11 mouse cellular contexts compared by ENCODE assay signal in the genomic region with DNA sequence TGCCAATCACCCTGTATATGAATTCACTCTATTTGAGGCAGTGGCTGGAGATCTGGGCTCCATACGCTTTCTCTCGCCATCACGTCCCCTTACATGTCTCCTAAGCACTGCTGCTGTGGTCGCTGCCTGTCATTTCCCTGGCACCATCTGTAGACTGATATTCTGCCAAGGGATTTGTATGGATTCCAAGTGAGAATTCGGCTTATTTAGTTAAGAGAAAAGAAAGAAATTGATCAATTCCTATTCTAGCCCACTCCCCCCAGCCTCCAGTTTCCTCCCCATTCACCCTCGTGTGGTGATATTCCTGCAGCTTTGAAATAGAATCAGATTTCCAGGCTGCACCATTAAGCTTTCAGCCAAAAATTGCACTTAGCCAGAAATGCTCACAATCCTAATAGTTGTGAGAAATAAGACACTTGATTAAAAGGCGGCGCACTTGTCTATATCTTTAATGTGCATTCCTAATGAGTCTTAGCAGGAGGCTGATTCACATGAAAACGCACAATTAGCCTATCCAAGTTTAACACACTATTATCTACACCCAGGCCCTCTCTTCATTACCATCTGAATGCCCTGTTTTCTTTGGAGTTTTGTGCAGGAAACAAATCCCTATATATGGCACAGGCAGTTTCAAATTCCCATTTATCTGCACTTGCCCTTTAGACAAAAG.
DNase-seq lines count a peak whose midpoint lies in the region; ATAC-seq and TF ChIP-seq lines count a peak whose summit lies in the region.
"Had no signal": no experiment of that assay in that cellular context is flagged by ENCODE, and none has a peak within 500 bp of the region (broad histone marks: within the 10 kb centered on the region; RNA-seq: fewer than 3 reads in every experiment).

No protein-coding gene starts in this region.

- H3K4me1 ChIP-seq in hindbrain, embryonic 14.5 days (replicated peaks; ENCODE audit: control insufficient read depth, insufficient read depth, low read length) = no peaks in the 10 kb centered on the region; the same call in 1 of the 2 replicates
- peaks cover 14% of the 10 kb centered on the region for H3K4me1 ChIP-seq in midbrain, embryonic 11.5 days (ENCODE audit: control insufficient read depth, insufficient read depth, low read length)
- no peaks in the 10 kb centered on the region for H3K4me1 ChIP-seq in lung, postnatal 0 days (ENCODE audit: insufficient read depth, low read depth, low read length)

- no peaks in the 10 kb centered on the region for H3K9me3 ChIP-seq in hindbrain, embryonic 14.5 days (ENCODE audit: control insufficient read depth, low read length)
- H3K9me3 ChIP-seq in midbrain, embryonic 11.5 days (ENCODE audit: control insufficient read depth, low read length) = no peaks in the 10 kb centered on the region
- no peaks in the 10 kb centered on the region for H3K9me3 ChIP-seq in lung, postnatal 0 days (ENCODE audit: low read length)

- H3K36me3 ChIP-seq in hindbrain, embryonic 14.5 days (replicated peaks; ENCODE audit: control insufficient read depth, insufficient read depth) = no peaks in the 10 kb centered on the region
- no peaks in the 10 kb centered on the region for H3K36me3 ChIP-seq in midbrain, embryonic 11.5 days (ENCODE audit: control insufficient read depth, insufficient read depth, low read length)
- no peaks in the 10 kb centered on the region for H3K36me3 ChIP-seq in lung, postnatal 0 days (ENCODE audit: insufficient read depth, low read length)
- H3K36me3 ChIP-seq: G1E had no signal

- peak; percentile 12 to 31 for DNase-seq in right cerebral cortex, adult 2 months (ENCODE audit: low spot score in 2 of 2)
- no peak for DNase-seq in right cerebral cortex, postnatal 14 days
- peak; percentile 38 for DNase-seq in hindbrain, embryonic 14.5 days (ENCODE audit: low spot score)
- DNase-seq in midbrain, embryonic 11.5 days (ENCODE audit: low spot score, missing footprints) = peak; percentile 88
- DNase-seq in B cell, adult 2 months = no peak
- no peak for DNase-seq in lung, postnatal 0 days (ENCODE audit: low spot score)
- no peak for DNase-seq in gastrocnemius, postnatal 14 days
- DNase-seq: adrenal gland, postnatal 25 days; lung, adult 18-20 months had no signal

- peak; percentile 77 for ATAC-seq in hindbrain, embryonic 14.5 days (ENCODE audit: low FRiP score)
- ATAC-seq in midbrain, embryonic 11.5 days (ENCODE audit: low FRiP score) = peak; percentile 73
- ATAC-seq in lung, postnatal 0 days = no peak

- no peak for TF ChIP-seq EP300 in lung, postnatal 0 days (IDR thresholded peaks at IDR 0.05)

- no peaks in the 10 kb centered on the region for H3K27me3 ChIP-seq in hindbrain, embryonic 14.5 days (ENCODE audit: control insufficient read depth, insufficient read depth, low read length)
- no peaks in the 10 kb centered on the region for H3K27me3 ChIP-seq in midbrain, embryonic 11.5 days (ENCODE audit: control insufficient read depth, insufficient read depth, low read length)
- no peaks in the 10 kb centered on the region for H3K27me3 ChIP-seq in lung, postnatal 0 days (replicated peaks; ENCODE audit: insufficient read depth, low read length)

- intact Hi-C loops in gastrocnemius, postnatal 14 days (cut with DNase I; ENCODE audit: low total_unique reads) = no loop called here

- peak overlapping the region; percentile 71 for H3K27ac ChIP-seq in hindbrain, embryonic 14.5 days
- peak overlapping the region; percentile 44 for H3K27ac ChIP-seq in midbrain, embryonic 11.5 days (ENCODE audit: low read depth, low read length)
- H3K27ac ChIP-seq in lung, postnatal 0 days (ENCODE audit: low read length) = no peak overlapping the region

- no peak overlapping the region for H3K4me3 ChIP-seq in hindbrain, embryonic 14.5 days (replicated peaks; ENCODE audit: low read length)
- no peak overlapping the region for H3K4me3 ChIP-seq in midbrain, embryonic 11.5 days (ENCODE audit: low read depth, low read length)
- no peak overlapping the region for H3K4me3 ChIP-seq in lung, postnatal 0 days (ENCODE audit: low read depth, low read length)
- H3K4me3 ChIP-seq: myocyte had no signal

- WGBS in hindbrain, embryonic 14.5 days = 25% methylated on average over 9 of the region's 9 CpGs
- WGBS in midbrain, embryonic 11.5 days = 43% methylated on average over 9 of the region's 9 CpGs
- 68% methylated on average over 9 of the region's 9 CpGs for WGBS in lung, postnatal 0 days

- peak overlapping the region; percentile 15 for H3K4me2 ChIP-seq in hindbrain, embryonic 14.5 days (replicated peaks)
- peak overlapping the region; percentile 34; the same call in 1 of the 2 replicates for H3K4me2 ChIP-seq in midbrain, embryonic 11.5 days
- no peak overlapping the region for H3K4me2 ChIP-seq in lung, postnatal 0 days (replicated peaks; ENCODE audit: low read depth, low read length)

- no peak overlapping the region for H3K9ac ChIP-seq in hindbrain, embryonic 14.5 days
- H3K9ac ChIP-seq in midbrain, embryonic 11.5 days (ENCODE audit: low read length) = no peak overlapping the region
- H3K9ac ChIP-seq in lung, postnatal 0 days (replicated peaks; ENCODE audit: low read depth) = no peak overlapping the region

- no peak for TF ChIP-seq CTCF in lung, postnatal 0 days (IDR thresholded peaks at IDR 0.05)

Comparison
In these comparisons a context has a peak if more than half of its experiments do, and no peak if none do; other contexts are left out.
1. DNase-seq: peak in right cerebral cortex, adult 2 months (2 of 2), hindbrain, embryonic 14.5 days (single experiment) and midbrain, embryonic 11.5 days (single experiment); none in right cerebral cortex, postnatal 14 days (single experiment), B cell, adult 2 months (0 of 2), lung, postnatal 0 days (single experiment) and gastrocnemius, postnatal 14 days (single experiment).